Mouse (Mus musculus): ENCODE results near the gene Gpr3. TPM values are rescaled to one million over a fixed set of nuclear protein-coding genes. Genes with fewer than 3 reads are reported as not detected.
A peak's percentile ranks its signal among the peaks of the same experiment; 100 is the strongest.

The Gpr3 gene
- polyA plus RNA-seq, 1 experiment from 2014 or later: 0.35 TPM

DNA sequence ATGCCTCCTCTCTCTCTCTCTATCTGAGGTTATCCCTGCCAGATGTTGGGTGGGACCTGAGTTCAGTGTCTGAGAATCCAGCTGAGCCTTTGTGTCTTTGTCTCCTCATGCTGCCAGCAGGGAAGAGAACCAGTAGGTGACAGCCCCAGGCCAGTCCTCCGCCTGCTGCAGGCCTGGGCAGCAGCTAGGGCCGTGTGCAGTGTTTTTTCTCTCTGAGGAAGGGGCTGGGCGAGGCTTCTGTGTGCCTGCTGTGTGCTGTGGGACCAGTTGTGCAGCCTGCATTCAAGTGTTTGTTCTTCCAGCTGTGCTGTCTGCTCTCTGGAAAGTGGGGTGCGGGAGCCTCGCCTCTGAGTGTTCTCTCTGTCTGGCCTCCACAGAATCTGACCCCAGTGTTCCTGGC lies 11.5 kb upstream of the Gpr3 start:
- no peak for DNase-seq (ENCODE audit: low spot score)
- WGBS: 38% methylated on average over 5 of the region's 5 CpGs
- H3K27ac ChIP-seq: peak overlapping the region; percentile 70
- H3K36me3 ChIP-seq: no peaks in the 10 kb centered on the region
- no peak overlapping the region for H3K4me3 ChIP-seq
- peaks cover 48% of the 10 kb centered on the region for H3K27me3 ChIP-seq (ENCODE audit: insufficient read depth, poor library complexity, severe bottlenecking)
- H3K9me3 ChIP-seq: no peaks in the 10 kb centered on the region
- H3K4me1 ChIP-seq (replicated peaks): peaks cover 48% of the 10 kb centered on the region

DNA sequence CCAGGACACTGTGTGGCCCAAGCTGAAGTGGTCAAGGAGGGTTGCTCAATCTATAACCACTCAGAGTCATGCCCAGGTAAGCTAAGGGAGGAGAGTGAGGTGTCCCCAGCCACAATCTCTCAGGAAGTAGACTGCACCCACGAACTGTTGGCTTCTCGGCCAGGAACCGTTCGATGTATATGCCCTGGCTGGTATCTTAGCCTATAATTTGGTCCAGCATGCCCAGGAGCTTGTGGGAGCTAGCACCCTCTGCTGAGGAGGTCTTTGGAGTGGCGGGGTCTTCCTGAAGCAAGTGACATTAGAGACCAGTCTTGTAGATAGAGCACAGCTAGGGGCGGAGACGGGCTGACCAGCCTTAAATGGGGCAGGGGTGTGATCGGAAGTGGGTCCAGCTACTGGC lies 9.4 kb upstream of the Gpr3 start:
- WGBS: 83% methylated on average over 8 of the region's 8 CpGs
- H3K4me3 ChIP-seq: no peak overlapping the region
- peaks cover 55% of the 10 kb centered on the region for H3K27me3 ChIP-seq (ENCODE audit: insufficient read depth, poor library complexity, severe bottlenecking)
- no peak overlapping the region for H3K27ac ChIP-seq
- no peaks in the 10 kb centered on the region for H3K36me3 ChIP-seq
- H3K4me1 ChIP-seq (replicated peaks): peaks cover 53% of the 10 kb centered on the region
- no peaks in the 10 kb centered on the region for H3K9me3 ChIP-seq
- no peak for DNase-seq (ENCODE audit: low spot score)

GRCm38 (mm10) chr4:133220656-133221055 lies 8.3 kb upstream of the Gpr3 start:
- DNase-seq (ENCODE audit: low spot score): peak; percentile 39
- no peaks in the 10 kb centered on the region for H3K36me3 ChIP-seq
- H3K27ac ChIP-seq: peak overlapping the region; percentile 42; the same call in 1 of the 2 replicates
- 1% methylated on average over 25 of the region's 25 CpGs for WGBS
- no peaks in the 10 kb centered on the region for H3K9me3 ChIP-seq
- peaks cover 66% of the 10 kb centered on the region for H3K27me3 ChIP-seq (ENCODE audit: insufficient read depth, poor library complexity, severe bottlenecking)
- peak overlapping the region; percentile 43 for H3K4me3 ChIP-seq
- peaks cover 48% of the 10 kb centered on the region for H3K4me1 ChIP-seq (replicated peaks)

GRCm38 (mm10) chr4:133218745-133219144 lies 6.4 kb upstream of the Gpr3 start:
- no peaks in the 10 kb centered on the region for H3K9me3 ChIP-seq
- no peaks in the 10 kb centered on the region for H3K36me3 ChIP-seq
- no peak for DNase-seq (ENCODE audit: low spot score)
- peaks cover 82% of the 10 kb centered on the region for H3K27me3 ChIP-seq (ENCODE audit: insufficient read depth, poor library complexity, severe bottlenecking)
- no peak overlapping the region for H3K4me3 ChIP-seq
- H3K27ac ChIP-seq: no peak overlapping the region
- 91% methylated on average over 3 of the region's 3 CpGs for WGBS
- H3K4me1 ChIP-seq (replicated peaks): peaks cover 45% of the 10 kb centered on the region

- Histone ChIP-seq H3K27me3 (ENCODE audit: insufficient read depth, poor library complexity, severe bottlenecking) (peaks cover 85% of the 10 kb centered on the region), H3K4me3 (no peak overlapping the region), H3K36me3 (no peaks in the 10 kb centered on the region), H3K4me1 (replicated peaks) (peaks cover 45% of the 10 kb centered on the region), H3K27ac (no peak overlapping the region), H3K9me3 (no peaks in the 10 kb centered on the region)
- WGBS: under 1% methylated on average over 5 of the region's 5 CpGs
- DNase-seq (ENCODE audit: low spot score): peak; percentile 73
Measured at GRCm38 (mm10) chr4:133217641-133218040, 5.3 kb upstream of the Gpr3 start.

DNA sequence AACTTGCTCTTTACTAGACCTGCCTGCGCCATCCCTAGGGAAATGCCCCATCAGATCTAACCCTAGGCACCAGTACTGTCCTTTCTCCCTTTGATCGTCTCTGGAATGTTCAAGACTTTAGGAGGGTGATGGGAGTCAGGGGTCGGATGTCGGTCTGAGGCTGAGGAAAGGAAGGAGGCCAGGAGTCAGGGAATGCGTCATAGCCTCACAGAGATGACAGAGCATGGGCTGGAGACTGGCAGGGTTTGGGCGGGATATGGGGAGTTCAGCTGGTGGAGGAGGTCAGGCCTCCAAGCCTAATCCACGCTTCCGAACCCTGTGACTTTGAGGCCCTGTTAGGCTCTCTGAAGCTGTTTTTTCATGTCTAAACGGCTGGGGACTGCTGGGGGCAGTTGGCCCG lies 1.3 kb upstream of the Gpr3 start:
- Histone ChIP-seq H3K27me3 (ENCODE audit: insufficient read depth, poor library complexity, severe bottlenecking) (peaks cover 83% of the 10 kb centered on the region), H3K9me3 (no peaks in the 10 kb centered on the region), H3K4me1 (replicated peaks) (peaks cover 42% of the 10 kb centered on the region), H3K36me3 (no peaks in the 10 kb centered on the region), H3K27ac (no peak overlapping the region), H3K4me3 (peak overlapping the region; percentile 79)
- 8% methylated on average over 10 of the region's 10 CpGs for WGBS
- no peak for DNase-seq (ENCODE audit: low spot score)

DNA sequence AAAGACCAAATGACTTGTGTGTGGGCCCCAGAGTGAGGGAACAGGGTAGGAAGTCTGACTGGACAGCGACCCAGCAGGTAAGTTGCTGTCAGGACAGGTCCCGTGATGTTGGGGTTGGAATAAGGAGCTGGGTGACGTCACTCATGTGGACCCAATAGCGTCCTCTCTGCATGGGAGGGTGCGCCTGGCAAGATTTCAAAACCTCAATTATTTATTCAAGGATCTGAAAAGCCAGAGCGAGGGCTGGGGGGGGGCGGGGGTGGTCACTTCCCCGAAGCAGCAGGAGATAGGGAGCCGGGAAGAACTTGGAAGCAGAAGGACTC lies 893 bp upstream of the Gpr3 start:
- peak overlapping the region; percentile 79 for H3K4me3 ChIP-seq
- H3K9me3 ChIP-seq: no peaks in the 10 kb centered on the region
- 1% methylated on average over 9 of the region's 9 CpGs for WGBS
- peaks cover 86% of the 10 kb centered on the region for H3K27me3 ChIP-seq (ENCODE audit: insufficient read depth, poor library complexity, severe bottlenecking)
- no peak overlapping the region for H3K27ac ChIP-seq
- H3K4me1 ChIP-seq (replicated peaks): peaks cover 42% of the 10 kb centered on the region
- no peak for DNase-seq (ENCODE audit: low spot score)
- no peaks in the 10 kb centered on the region for H3K36me3 ChIP-seq

DNA sequence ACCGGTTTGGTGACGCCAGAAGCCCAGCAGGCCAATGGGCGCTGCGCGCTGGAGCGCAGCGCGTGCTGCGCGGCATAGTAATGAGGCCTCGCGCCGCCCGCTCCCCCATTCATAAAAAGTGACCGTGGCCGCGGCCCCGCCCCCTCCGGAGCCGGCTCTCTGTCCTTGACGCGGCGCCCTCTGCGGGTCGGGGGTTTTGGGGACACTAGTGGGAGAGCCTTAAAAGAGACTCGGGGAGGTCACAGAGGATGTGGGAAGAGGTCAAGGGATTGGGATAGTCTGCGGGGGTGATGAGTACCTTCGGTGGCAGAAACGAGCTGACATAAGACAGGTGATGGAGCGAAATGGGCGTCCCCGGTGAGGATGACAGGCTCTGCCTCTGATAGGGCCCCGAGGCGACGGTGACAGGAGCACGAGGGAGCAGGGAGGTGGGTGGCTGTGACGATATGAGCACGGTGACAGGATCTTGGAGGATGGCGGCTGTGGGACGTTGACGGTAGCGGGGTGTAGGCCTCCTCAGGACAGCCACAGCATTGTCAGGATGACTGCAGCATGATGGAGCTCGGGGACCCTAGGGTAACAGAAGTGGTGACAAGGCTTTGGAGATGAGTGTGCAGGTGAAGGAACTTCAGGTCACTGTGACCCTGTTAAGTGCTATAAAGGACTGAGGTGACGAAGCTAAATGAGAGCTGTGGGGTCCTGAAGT lies 379 bp upstream of the Gpr3 start:
- H3K4me3 ChIP-seq: peak overlapping the region; percentile 79
- H3K36me3 ChIP-seq: no peaks in the 10 kb centered on the region
- DNase-seq (ENCODE audit: low spot score): peak; percentile 84
- peak overlapping the region; percentile 76 for H3K27ac ChIP-seq
- WGBS: 3% methylated on average over 44 of the region's 44 CpGs
- peaks cover 91% of the 10 kb centered on the region for H3K27me3 ChIP-seq (ENCODE audit: insufficient read depth, poor library complexity, severe bottlenecking)
- peaks cover 37% of the 10 kb centered on the region for H3K4me1 ChIP-seq (replicated peaks)
- no peaks in the 10 kb centered on the region for H3K9me3 ChIP-seq

GRCm38 (mm10) chr4:133210788-133211390 lies 1.4 kb downstream of the Gpr3 start:
- no peak for DNase-seq (ENCODE audit: low spot score)
- H3K9me3 ChIP-seq: no peaks in the 10 kb centered on the region
- H3K4me3 ChIP-seq: 0 out of 2 replicates have a peak overlapping the region, but pooled peaks have one; percentile 6
- H3K4me1 ChIP-seq (replicated peaks): peaks cover 33% of the 10 kb centered on the region
- H3K36me3 ChIP-seq: no peaks in the 10 kb centered on the region
- peaks cover 83% of the 10 kb centered on the region for H3K27me3 ChIP-seq (ENCODE audit: insufficient read depth, poor library complexity, severe bottlenecking)
- WGBS: 91% methylated on average over 19 of the region's 19 CpGs
- H3K27ac ChIP-seq: no peak overlapping the region

DNA sequence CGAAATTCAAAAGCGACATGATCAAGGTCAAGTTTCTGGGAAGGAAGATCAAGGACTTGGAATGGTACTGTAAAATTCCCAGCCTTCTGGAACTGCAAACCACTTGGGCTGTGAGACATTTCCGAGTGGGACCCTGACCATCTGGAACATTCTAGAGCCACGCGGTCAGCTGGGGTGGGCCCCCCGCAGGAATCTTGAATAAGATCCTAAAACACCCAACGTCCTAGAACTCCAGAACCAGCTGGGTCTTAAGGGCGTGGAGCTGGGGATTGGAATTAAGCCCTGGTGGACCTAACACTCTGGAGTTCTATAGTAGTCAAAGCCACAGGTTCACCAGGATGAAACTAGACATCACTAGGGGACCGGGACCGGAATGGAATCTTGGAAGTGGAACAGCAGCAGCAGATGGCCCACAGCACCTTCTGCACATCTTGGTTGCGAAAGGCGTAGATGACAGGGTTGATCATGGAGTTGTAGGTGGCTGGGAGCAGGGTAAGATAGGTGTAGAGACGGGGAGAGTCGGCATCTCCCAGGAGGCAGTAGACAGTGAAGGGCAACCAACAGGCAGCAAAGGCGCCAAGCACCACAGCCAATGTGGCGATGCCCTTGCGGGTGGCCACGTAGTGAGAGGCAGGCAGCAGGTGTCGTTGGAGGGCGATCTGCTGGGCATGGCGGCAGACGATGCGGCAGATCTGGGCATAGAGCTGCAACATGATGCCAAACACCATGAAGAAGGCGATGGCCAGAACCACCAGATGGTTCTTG lies 2.1 kb downstream of the Gpr3 start:
- peaks cover 33% of the 10 kb centered on the region for H3K4me1 ChIP-seq (replicated peaks)
- H3K36me3 ChIP-seq: no peaks in the 10 kb centered on the region
- WGBS: 92% methylated on average over 24 of the region's 24 CpGs
- H3K4me3 ChIP-seq: 0 out of 2 replicates have a peak overlapping the region, but pooled peaks have one; percentile 6
- H3K9me3 ChIP-seq: no peaks in the 10 kb centered on the region
- H3K27me3 ChIP-seq (ENCODE audit: insufficient read depth, poor library complexity, severe bottlenecking): peaks cover 76% of the 10 kb centered on the region
- H3K27ac ChIP-seq: no peak overlapping the region
- no peak for DNase-seq (ENCODE audit: low spot score)

GRCm38 (mm10) chr4:133209366-133209765 lies 3.0 kb downstream of the Gpr3 start:
- WGBS: 6% methylated on average over 11 of the region's 11 CpGs
- H3K36me3 ChIP-seq: no peaks in the 10 kb centered on the region
- no peak overlapping the region for H3K4me3 ChIP-seq
- peaks cover 67% of the 10 kb centered on the region for H3K27me3 ChIP-seq (ENCODE audit: insufficient read depth, poor library complexity, severe bottlenecking)
- no peaks in the 10 kb centered on the region for H3K9me3 ChIP-seq
- DNase-seq (ENCODE audit: low spot score): peak; percentile 68
- no peak overlapping the region for H3K27ac ChIP-seq
- peaks cover 41% of the 10 kb centered on the region for H3K4me1 ChIP-seq (replicated peaks)

GRCm38 (mm10) chr4:133204379-133204778 lies 8.0 kb downstream of the Gpr3 start:
- H3K4me3 ChIP-seq: no peak overlapping the region
- H3K9me3 ChIP-seq: no peaks in the 10 kb centered on the region
- H3K27ac ChIP-seq: peak overlapping the region; percentile 80
- peaks cover 44% of the 10 kb centered on the region for H3K4me1 ChIP-seq (replicated peaks)
- WGBS: 55% methylated on average over 7 of the region's 7 CpGs
- no peak for DNase-seq (ENCODE audit: low spot score)
- H3K27me3 ChIP-seq (ENCODE audit: insufficient read depth, poor library complexity, severe bottlenecking): peaks cover 19% of the 10 kb centered on the region
- no peaks in the 10 kb centered on the region for H3K36me3 ChIP-seq

- no peak for DNase-seq (ENCODE audit: low spot score)
- 72% methylated on average over 3 of the region's 3 CpGs for WGBS
- H3K27me3 ChIP-seq (ENCODE audit: insufficient read depth, poor library complexity, severe bottlenecking): peaks cover 12% of the 10 kb centered on the region
- H3K27ac ChIP-seq: peak overlapping the region; percentile 50; the same call in 1 of the 2 replicates
- no peak overlapping the region for H3K4me3 ChIP-seq
- H3K9me3 ChIP-seq: no peaks in the 10 kb centered on the region
- H3K36me3 ChIP-seq: no peaks in the 10 kb centered on the region
- peaks cover 50% of the 10 kb centered on the region for H3K4me1 ChIP-seq (replicated peaks)
Measured at GRCm38 (mm10) chr4:133203591-133203990, 8.7 kb downstream of the Gpr3 start.

Data from hindbrain, embryonic 10.5 days (tissue).